Mouse (Mus musculus): ENCODE data around the gene Braf. TPM values are rescaled to one million over a fixed set of nuclear protein-coding genes. Genes with fewer than 3 reads are reported as not detected.
"Not testable (repeated sequence)": the region's sequence is repeated elsewhere in the genome, so short reads cannot be mapped to it uniquely, and the experiment has no call there.

Gene Braf
- polyA plus RNA-seq, 1 experiment from 2014 or later = 14.2 TPM

DNA sequence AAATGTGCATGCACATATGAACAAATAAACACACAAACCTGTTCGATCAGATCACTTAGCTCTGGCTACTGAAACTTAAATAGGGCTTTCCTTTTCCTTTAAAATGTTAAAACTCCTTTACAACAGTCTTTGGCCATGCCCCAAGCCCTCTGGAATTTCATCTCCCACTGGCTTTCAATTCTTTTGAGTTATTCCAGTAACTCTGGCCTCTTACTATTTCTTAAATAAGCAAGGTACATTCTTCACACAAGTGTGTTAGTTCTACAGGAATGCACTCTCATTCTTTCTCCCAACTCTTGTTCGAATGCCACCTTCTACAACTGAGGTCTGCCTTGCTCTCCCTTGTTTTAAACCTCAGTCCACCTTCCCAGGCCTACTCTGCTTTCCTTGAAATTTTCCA lies 8.2 kb downstream of the Braf start:
- no peak overlapping the region for H3K4me3 ChIP-seq (replicated peaks)
- no peak for ATAC-seq (ENCODE audit: insufficient read depth, low FRiP score, low read depth)
- H3K27me3 ChIP-seq (replicated peaks) = no peaks in the 10 kb centered on the region
- H3K9me3 ChIP-seq = no peaks in the 10 kb centered on the region
- H3K4me2 ChIP-seq = no peak overlapping the region
- H3K27ac ChIP-seq = no peak overlapping the region
- H3K4me1 ChIP-seq = no peaks in the 10 kb centered on the region
- 84% methylated on average over 2 of the region's 2 CpGs for WGBS
- H3K36me3 ChIP-seq = no peaks in the 10 kb centered on the region
- H3K9ac ChIP-seq = no peak overlapping the region

DNA sequence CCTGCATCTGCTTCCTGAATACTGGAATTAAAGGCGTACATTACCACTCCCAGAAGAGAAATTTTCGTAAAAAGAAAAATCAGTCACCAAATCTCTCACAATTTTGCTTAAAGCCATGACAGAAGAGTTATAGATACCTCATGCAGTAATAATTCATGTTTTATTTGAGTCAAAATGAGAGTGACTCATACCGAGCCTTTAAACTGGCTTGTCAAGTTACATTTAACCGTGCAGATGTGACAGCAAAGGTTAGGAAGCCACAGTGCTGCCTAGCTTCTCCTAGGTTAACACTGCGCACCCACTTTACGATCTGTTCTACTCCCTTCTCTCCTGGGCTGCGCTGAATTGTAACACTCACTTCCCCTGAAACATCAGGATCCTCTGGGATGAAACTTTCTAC lies 10.9 kb downstream of the Braf start:
- no peaks in the 10 kb centered on the region for H3K27me3 ChIP-seq (replicated peaks)

DNA sequence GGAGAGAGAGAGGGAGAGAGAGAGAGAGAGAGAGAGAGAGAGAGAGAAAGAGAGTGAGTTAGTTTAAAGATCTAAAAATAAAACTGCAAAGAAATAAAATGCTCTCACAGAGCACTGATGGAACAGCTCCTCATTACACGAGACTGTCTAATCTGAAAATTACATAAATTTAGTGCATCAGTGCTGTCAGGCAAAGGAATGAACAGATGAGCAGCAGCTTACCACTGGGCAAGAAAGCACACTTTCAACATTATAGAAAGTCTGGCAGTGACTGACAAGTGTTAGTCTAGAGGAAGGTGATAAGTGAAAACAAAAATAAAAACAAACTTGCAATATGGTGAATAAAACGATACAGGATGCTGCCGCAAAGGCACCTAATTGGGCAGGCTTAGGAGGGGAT lies 11.9 kb downstream of the Braf start:
- 66% methylated on average over 3 of the region's 3 CpGs for WGBS
- H3K9me3 ChIP-seq = no peaks in the 10 kb centered on the region
- H3K36me3 ChIP-seq = no peaks in the 10 kb centered on the region
- no peak overlapping the region for H3K9ac ChIP-seq
- no peak overlapping the region for H3K27ac ChIP-seq
- no peak overlapping the region for H3K4me2 ChIP-seq
- ATAC-seq (ENCODE audit: insufficient read depth, low FRiP score, low read depth) = no peak
- H3K27me3 ChIP-seq (replicated peaks) = no peaks in the 10 kb centered on the region
- no peaks in the 10 kb centered on the region for H3K4me1 ChIP-seq
- H3K4me3 ChIP-seq (replicated peaks) = no peak overlapping the region

More for the DNA sequence above, 10.9 kb downstream of the Braf start:
- H3K4me3 ChIP-seq (replicated peaks) = no peak overlapping the region
- WGBS = 79% methylated on average over 7 of the region's 7 CpGs
- H3K27ac ChIP-seq = no peak overlapping the region
- H3K4me2 ChIP-seq = no peak overlapping the region
- H3K9ac ChIP-seq = no peak overlapping the region
- no peaks in the 10 kb centered on the region for H3K36me3 ChIP-seq
- H3K4me1 ChIP-seq = no peaks in the 10 kb centered on the region
- no peaks in the 10 kb centered on the region for H3K9me3 ChIP-seq
- no peak for ATAC-seq (ENCODE audit: insufficient read depth, low FRiP score, low read depth)

DNA sequence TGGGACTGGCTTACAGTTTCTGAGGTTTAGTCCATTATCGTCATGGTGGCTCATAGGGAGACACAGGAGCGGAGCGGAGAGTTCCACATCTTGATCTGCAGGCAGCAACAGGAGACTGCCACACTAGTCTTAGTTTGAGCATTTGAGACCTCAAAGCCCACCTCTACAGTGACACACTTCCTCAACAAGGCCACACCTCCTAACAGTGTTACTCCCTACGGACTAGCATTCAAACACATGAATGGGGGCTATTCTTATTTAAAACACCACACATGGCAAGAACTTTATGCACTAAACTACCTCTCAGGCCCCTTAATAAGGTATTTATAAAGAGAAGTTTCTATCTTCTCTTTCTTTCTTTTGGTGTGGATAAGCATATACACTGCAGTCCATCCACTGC lies 19.6 kb downstream of the Braf start:
- no peaks in the 10 kb centered on the region for H3K36me3 ChIP-seq
- WGBS = 90% methylated on average over 4 of the region's 4 CpGs
- no peak for ATAC-seq (ENCODE audit: insufficient read depth, low FRiP score, low read depth)
- no peak overlapping the region for H3K27ac ChIP-seq
- no peak overlapping the region for H3K4me3 ChIP-seq (replicated peaks)
- no peaks in the 10 kb centered on the region for H3K4me1 ChIP-seq
- no peak overlapping the region for H3K4me2 ChIP-seq
- no peaks in the 10 kb centered on the region for H3K27me3 ChIP-seq (replicated peaks)
- H3K9ac ChIP-seq = no peak overlapping the region
- H3K9me3 ChIP-seq = no peaks in the 10 kb centered on the region

DNA sequence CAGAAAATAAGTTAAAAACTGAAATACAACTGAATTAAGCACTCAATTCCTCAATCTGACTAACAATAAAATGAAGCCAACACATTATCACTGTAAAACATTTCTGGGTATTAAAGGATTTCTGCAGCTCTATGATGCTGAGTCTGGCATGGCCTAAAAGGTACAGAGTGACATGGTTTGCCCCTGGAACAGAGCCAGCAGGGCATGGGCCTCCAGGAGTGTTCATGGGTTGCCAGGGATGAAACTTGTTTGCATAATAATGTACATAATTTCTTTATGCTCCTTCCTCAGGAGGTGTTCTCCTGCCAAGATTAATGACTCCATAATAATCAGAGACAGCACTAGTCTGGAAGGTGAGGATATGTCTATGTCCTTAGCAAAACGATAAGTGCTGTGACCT lies 32.1 kb downstream of the Braf start:
- no peak for ATAC-seq (ENCODE audit: insufficient read depth, low FRiP score, low read depth)
- no peak overlapping the region for H3K4me3 ChIP-seq (replicated peaks)
- H3K27me3 ChIP-seq (replicated peaks) = no peaks in the 10 kb centered on the region
- no peak overlapping the region for H3K9ac ChIP-seq
- H3K4me1 ChIP-seq = no peaks in the 10 kb centered on the region
- no peaks in the 10 kb centered on the region for H3K9me3 ChIP-seq
- no peaks in the 10 kb centered on the region for H3K36me3 ChIP-seq
- no peak overlapping the region for H3K4me2 ChIP-seq
- WGBS = 95% methylated on average over 1 of the region's 1 CpGs
- no peak overlapping the region for H3K27ac ChIP-seq

DNA sequence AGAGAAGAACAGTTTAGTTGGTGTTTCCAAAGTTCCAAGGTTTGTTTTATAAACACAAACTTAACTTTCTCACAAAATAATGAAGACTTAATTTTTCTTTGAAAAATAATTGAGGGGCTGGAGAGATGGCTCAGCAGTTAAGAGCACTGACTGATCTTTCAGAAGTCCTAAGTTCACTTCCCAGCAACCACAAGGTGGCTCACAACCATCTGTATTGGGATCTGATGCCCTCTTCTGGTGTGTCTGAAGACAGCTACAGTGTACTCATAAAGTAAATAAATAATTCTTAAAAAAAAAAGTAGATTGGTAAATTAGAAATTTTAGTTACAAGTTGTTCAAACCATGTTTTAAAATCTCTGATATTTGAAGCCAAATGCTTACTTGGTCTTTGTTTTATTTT lies 38.4 kb downstream of the Braf start:
- H3K4me3 ChIP-seq (replicated peaks); H3K9ac ChIP-seq; H3K4me2 ChIP-seq: not testable (repeated sequence)

DNA sequence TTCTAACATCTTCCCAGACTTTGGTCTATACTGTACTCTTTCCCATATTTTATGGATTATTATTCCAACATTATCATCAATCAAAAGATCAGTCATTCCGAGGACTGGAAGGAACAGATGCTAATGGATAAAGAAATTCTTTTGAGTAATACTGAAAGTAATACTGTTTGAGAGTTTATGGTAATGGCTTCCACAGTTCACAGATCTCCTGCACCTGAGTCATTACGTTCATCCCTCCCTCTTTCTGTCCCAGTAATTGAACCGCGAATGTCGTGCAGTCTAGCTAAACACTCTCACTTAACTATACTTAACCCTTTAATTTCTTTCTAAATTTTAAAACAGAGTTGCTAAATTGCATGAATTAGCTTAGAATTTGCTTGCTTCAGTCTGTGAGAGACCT lies 43.5 kb downstream of the Braf start:
- H3K4me2 ChIP-seq = no peak overlapping the region
- no peak overlapping the region for H3K4me3 ChIP-seq (replicated peaks)
- peaks cover 13% of the 10 kb centered on the region for H3K36me3 ChIP-seq
- ATAC-seq (ENCODE audit: insufficient read depth, low FRiP score, low read depth) = no peak
- WGBS = 56% methylated on average over 5 of the region's 5 CpGs
- H3K9ac ChIP-seq = no peak overlapping the region
- H3K9me3 ChIP-seq = no peaks in the 10 kb centered on the region
- H3K27me3 ChIP-seq (replicated peaks) = no peaks in the 10 kb centered on the region
- no peaks in the 10 kb centered on the region for H3K4me1 ChIP-seq
- no peak overlapping the region for H3K27ac ChIP-seq

More for the DNA sequence above, 38.4 kb downstream of the Braf start:
- not testable (repeated sequence) for H3K27ac ChIP-seq; H3K9me3 ChIP-seq; ATAC-seq (ENCODE audit: insufficient read depth, low FRiP score, low read depth); H3K36me3 ChIP-seq; H3K4me1 ChIP-seq; H3K27me3 ChIP-seq (replicated peaks)

DNA sequence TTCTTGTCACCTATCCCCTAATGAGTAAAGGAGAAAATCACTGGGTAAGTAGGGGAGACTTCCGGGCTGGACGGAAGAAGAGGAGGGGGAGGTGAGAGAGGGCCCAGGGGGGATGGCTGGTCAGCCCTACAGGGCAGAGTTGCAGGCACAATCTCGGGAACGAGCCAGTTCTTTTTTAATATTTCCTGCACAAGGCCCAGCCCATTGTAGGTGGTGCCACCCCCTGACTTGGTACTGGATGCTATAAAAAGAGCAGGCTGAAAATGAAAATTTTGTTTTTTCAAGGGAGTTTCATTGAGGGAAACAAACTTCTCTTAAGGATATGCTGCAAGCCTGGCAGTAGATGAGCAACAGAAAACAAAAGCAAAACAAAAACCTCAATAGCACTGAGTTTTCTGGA lies 44.7 kb downstream of the Braf start:
- Histone ChIP-seq H3K4me2 (no peak overlapping the region), H3K9ac (no peak overlapping the region), H3K4me3 (replicated peaks) (no peak overlapping the region), H3K27ac (no peak overlapping the region), H3K4me1 (no peaks in the 10 kb centered on the region), H3K9me3 (no peaks in the 10 kb centered on the region), H3K27me3 (replicated peaks) (no peaks in the 10 kb centered on the region), H3K36me3 (peaks cover 17% of the 10 kb centered on the region)
- ATAC-seq (ENCODE audit: insufficient read depth, low FRiP score, low read depth) = no peak
- WGBS = 54% methylated on average over 4 of the region's 4 CpGs

DNA sequence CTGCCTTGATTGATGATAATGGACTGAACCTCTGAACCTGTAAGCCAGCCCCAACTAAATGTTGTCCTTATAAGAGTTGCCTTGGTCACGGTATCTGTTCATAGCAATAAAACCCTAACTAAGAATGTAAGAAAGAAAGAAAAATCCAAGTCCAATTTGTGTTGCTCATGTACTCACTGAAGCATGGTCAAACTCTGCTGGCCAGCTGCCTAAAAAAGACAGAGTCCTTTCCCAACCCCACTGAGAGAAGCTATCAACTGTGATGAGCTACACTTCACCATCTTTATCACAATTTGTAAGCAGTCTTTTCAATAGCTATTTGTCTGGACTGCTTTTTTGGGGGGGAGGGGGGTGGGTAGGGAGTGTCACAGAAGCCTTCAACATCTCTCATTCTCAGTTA lies 47.0 kb downstream of the Braf start:
- Histone ChIP-seq H3K4me3 (replicated peaks) (no peak overlapping the region), H3K27me3 (replicated peaks) (no peaks in the 10 kb centered on the region), H3K9me3 (no peaks in the 10 kb centered on the region), H3K36me3 (peaks cover 17% of the 10 kb centered on the region), H3K27ac (no peak overlapping the region), H3K9ac (no peak overlapping the region), H3K4me1 (no peaks in the 10 kb centered on the region), H3K4me2 (no peak overlapping the region)
- ATAC-seq (ENCODE audit: insufficient read depth, low FRiP score, low read depth) = no peak
- 91% methylated on average over 1 of the region's 1 CpGs for whole genome bisulfite sequencing

DNA sequence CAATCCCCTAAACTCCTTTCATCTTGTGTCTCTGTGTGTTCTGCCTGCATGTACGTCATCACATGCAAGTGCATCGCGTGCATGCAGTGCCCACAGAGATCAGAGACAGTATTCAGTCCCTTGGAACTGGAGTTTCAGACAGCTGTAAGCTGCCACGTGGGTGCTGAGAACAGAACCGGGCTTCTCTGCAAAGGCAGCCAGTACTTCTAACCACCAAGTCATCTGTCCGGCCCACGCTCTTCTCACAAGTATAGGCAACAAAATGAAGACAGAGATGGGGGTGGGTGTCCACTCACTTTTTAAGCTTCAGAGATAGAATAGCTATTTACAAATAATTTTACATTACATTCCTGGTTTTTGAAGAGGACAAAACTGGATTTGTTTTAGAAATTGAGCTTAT lies 50.2 kb downstream of the Braf start:
- no peak overlapping the region for H3K4me3 ChIP-seq (replicated peaks)
- 90% methylated on average over 7 of the region's 7 CpGs for WGBS

DNA sequence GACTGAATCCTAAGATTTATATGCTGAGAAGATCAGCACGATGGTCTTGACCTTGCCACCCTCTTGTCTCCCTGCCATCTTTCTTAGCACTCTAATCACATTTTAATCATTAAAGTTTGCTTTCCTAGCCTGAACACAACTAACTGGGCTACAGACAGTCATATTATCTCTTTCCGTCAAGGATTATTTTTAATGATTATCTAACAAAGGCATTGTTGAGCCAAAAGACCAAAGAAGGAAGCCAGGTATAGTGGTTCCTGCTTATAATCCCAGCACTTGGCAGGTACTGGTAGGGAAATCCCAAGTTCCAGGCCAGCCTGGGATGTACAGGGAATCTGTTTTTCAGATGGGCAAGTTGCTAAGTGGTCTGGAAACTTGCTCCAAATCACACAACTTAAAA lies 114.0 kb downstream of the Braf start:
- no peak overlapping the region for H3K27ac ChIP-seq
- H3K9me3 ChIP-seq = no peaks in the 10 kb centered on the region
- H3K9ac ChIP-seq = no peak overlapping the region
- 0 out of 2 replicates have a peak, but pooled peaks cover 8% of the 10 kb centered on the region for H3K36me3 ChIP-seq
- no peaks in the 10 kb centered on the region for H3K27me3 ChIP-seq (replicated peaks)
- no peak overlapping the region for H3K4me2 ChIP-seq
- H3K4me1 ChIP-seq = no peaks in the 10 kb centered on the region
- H3K4me3 ChIP-seq (replicated peaks) = no peak overlapping the region
- 87% methylated on average over 2 of the region's 2 CpGs for WGBS
- ATAC-seq (ENCODE audit: insufficient read depth, low FRiP score, low read depth) = no peak

More for the DNA sequence above, 50.2 kb downstream of the Braf start:
- no peak overlapping the region for H3K4me2 ChIP-seq
- no peaks in the 10 kb centered on the region for H3K4me1 ChIP-seq
- H3K27me3 ChIP-seq (replicated peaks) = no peaks in the 10 kb centered on the region
- ATAC-seq (ENCODE audit: insufficient read depth, low FRiP score, low read depth) = no peak
- peaks cover 17% of the 10 kb centered on the region for H3K36me3 ChIP-seq
- no peaks in the 10 kb centered on the region for H3K9me3 ChIP-seq
- H3K27ac ChIP-seq = no peak overlapping the region
- H3K9ac ChIP-seq = no peak overlapping the region

DNA sequence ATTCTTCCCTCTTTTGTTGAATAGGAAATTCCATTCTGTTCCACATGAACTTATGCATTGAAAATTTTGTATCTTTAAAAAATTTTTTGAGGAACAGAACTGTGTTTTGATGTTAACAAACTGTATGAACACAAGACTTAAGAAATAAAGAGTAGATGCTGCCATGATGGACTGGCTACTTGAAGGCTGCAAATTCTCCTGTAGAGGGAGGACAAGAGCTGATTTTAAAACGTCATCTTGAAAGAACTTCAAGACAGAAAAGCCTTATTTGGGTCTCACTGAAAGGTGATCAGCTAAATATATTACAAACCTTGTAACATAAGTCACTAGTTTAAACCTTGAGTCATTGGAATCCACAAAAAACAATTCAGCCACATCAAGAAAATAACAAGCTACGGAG lies 115.1 kb downstream of the Braf start:
- no peak overlapping the region for H3K27ac ChIP-seq
- H3K27me3 ChIP-seq (replicated peaks) = no peaks in the 10 kb centered on the region
- no peaks in the 10 kb centered on the region for H3K4me1 ChIP-seq
- WGBS = 67% methylated on average over 2 of the region's 2 CpGs
- ATAC-seq (ENCODE audit: insufficient read depth, low FRiP score, low read depth) = no peak
- no peak overlapping the region for H3K4me2 ChIP-seq
- no peak overlapping the region for H3K9ac ChIP-seq
- no peaks in the 10 kb centered on the region for H3K9me3 ChIP-seq
- H3K4me3 ChIP-seq (replicated peaks) = no peak overlapping the region
- 0 out of 2 replicates have a peak, but pooled peaks cover 4% of the 10 kb centered on the region for H3K36me3 ChIP-seq

DNA sequence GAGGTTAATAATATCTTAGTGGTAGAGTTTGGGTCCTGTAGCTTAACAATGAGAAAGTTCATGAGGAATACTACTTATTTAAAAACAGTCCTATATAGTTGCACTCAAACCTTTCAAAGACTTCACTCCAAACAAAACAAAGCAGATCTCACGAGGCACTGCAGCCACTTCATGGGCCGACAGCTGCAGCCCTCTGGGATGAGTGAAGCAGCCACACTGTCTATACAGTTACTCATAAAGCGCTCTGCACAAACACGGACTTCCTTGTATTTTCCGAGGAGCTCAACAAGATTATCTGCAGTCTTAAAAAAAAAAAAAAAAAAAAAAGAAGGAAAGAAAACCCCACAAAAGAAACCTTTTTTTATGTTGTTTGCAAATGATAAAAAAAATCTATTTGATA lies 117.9 kb downstream of the Braf start:
- Histone ChIP-seq H3K36me3 (0 out of 2 replicates have a peak, but pooled peaks cover 4% of the 10 kb centered on the region), H3K27ac (no peak overlapping the region), H3K9ac (no peak overlapping the region), H3K27me3 (replicated peaks) (no peaks in the 10 kb centered on the region), H3K4me3 (replicated peaks) (no peak overlapping the region), H3K4me1 (no peaks in the 10 kb centered on the region), H3K4me2 (no peak overlapping the region), H3K9me3 (no peaks in the 10 kb centered on the region)
- no peak for ATAC-seq (ENCODE audit: insufficient read depth, low FRiP score, low read depth)
- WGBS = 45% methylated on average over 5 of the region's 5 CpGs

All from stomach, embryonic 15.5 days (tissue).